Mouse (Mus musculus) ES-E14 (cell line): ENCODE measurements around the gene Mrtfb. TPM values are rescaled to one million over a fixed set of nuclear protein-coding genes. Genes with fewer than 3 reads are reported as not detected.

Experiments
- DNase-seq: peaks from one replicate; pipeline ENCODE4 v3.0.0-alpha.2; 2013; ENCODE audit warnings: low read depth, low spot score
- H3K27ac ChIP-seq: 2 replicates; pipeline ENCODE4 v1.5.1; 2012; ENCODE audit warnings: low read depth, mild to moderate bottlenecking, low read length, moderate library complexity, mixed read lengths; ENCODE audit not compliant: poor library complexity, insufficient read depth, severe bottlenecking
- H3K36me3 ChIP-seq: 2 replicates; pipeline ENCODE4 v1.6.1; 2012; ENCODE audit warnings: mild to moderate bottlenecking, low read length, moderate library complexity, mixed read lengths; ENCODE audit not compliant: control insufficient read depth, poor library complexity, insufficient read depth, severe bottlenecking
- H3K4me1 ChIP-seq, 2 experiments: fragments of 150-350 bp in 1 of 2; sonication (generic) in 1 of 2; 2 replicates each; pipeline ENCODE4 v1.6.1; 2012; ENCODE audit warnings: low read length in 2 of 2, mild to moderate bottlenecking in 1 of 2, mixed read lengths in 1 of 2; ENCODE audit not compliant: control insufficient read depth in 2 of 2, insufficient read depth in 2 of 2, poor library complexity in 1 of 2
- H3K4me3 ChIP-seq, 2 experiments: fragments of 150-350 bp in 1 of 2; sonication (generic) in 1 of 2; 2 replicates each; pipeline ENCODE4 v1.5.1; 2012; ENCODE audit warnings: low read length in 2 of 2, low read depth in 1 of 2, mild to moderate bottlenecking in 1 of 2, mixed read lengths in 1 of 2; ENCODE audit not compliant: insufficient read depth in 1 of 2, poor library complexity in 1 of 2, severe bottlenecking in 1 of 2
- H3K9ac ChIP-seq: 2 replicates; pipeline ENCODE4 v1.6.1; 2012; ENCODE audit warnings: low read depth, mild to moderate bottlenecking, low read length, mixed read lengths; ENCODE audit not compliant: poor library complexity, insufficient read depth, severe bottlenecking
- H3K9me3 ChIP-seq: fragments of 150-350 bp; sonication (generic); 2 replicates; pipeline ENCODE4 v1.6.1; 2012; ENCODE audit warnings: low read depth, mild to moderate bottlenecking, low read length; ENCODE audit not compliant: control insufficient read depth, insufficient read depth
- CHD2 ChIP-seq: IDR thresholded peaks from 2 replicates; pipeline ENCODE4 v1.6.1; 2014; ENCODE audit warnings: mild to moderate bottlenecking, low read depth, low read length, inconsistent platforms
- HCFC1 ChIP-seq: IDR thresholded peaks from 2 replicates; pipeline ENCODE4 v1.6.1; 2012; ENCODE audit warnings: low read length, inconsistent platforms, borderline replicate concordance; ENCODE audit not compliant: insufficient read depth
- MAFK ChIP-seq: IDR thresholded peaks from 2 replicates; pipeline ENCODE4 v1.6.1; 2014; ENCODE audit warnings: mild to moderate bottlenecking, low read depth, low read length, inconsistent platforms; ENCODE audit not compliant: insufficient read depth
- ZC3H11A ChIP-seq: IDR thresholded peaks from 2 replicates; pipeline ENCODE4 v1.6.1; 2012; ENCODE audit warnings: low read depth, mild to moderate bottlenecking, inconsistent platforms, low read length, borderline replicate concordance
- ZNF384 ChIP-seq: IDR thresholded peaks from 2 replicates; pipeline ENCODE4 v1.6.1; 2012; ENCODE audit warnings: low read depth, low read length, inconsistent platforms
- in situ Hi-C, 2 experiments: fragments of 600-800 bp; cut with MboI; formaldehyde crosslinking; loops; one replicate each; pipeline ENCODE4 v1.15.1; 2025; ENCODE audit warnings: low sequenced_read_pairs in 2 of 2, inconsistent platforms in 1 of 2; ENCODE audit not compliant: unreplicated experiment in 2 of 2
- total RNA-seq: library from RNA; depleted of rRNA; stranded (reverse); fragments of 300-350 nt; gene quantifications from 2 replicates; pipeline ENCODE4 v1.2.3, GENCODE M21; 2012

Mrtfb gene
- total RNA-seq, 1 experiment = 9.6 TPM

DNA sequence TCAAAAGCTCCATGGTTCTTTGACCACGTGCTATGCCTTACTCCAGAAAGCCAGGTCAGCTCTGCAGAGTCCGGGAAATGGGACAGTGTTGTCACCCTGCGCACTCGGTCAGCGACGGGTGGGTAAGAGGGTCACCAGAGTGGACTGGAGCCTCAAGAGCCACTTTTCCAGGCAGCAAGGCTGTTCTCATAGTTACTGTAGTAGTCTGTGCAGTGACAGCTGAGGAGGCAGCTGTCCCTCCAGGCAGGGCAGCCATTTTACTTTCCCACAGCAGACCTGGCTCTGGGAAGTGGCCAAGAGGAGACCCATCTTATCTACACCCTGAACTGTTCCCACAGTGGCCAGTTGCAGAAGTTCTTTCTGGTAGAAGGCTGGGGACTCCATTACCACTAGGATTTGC lies 159.2 kb downstream of the Mrtfb start:
- H3K27ac ChIP-seq = no peak overlapping the region
- TF ChIP-seq HCFC1 (no peak), ZC3H11A (no peak), CHD2 (no peak), ZNF384 (no peak), MAFK (no peak)
- H3K9me3 ChIP-seq = no peaks in the 10 kb centered on the region
- DNase-seq = no peak
- in situ Hi-C loops = no loop called here
- peaks cover 2% of the 10 kb centered on the region; the same call in 1 of the 2 replicates for H3K36me3 ChIP-seq
- no peak overlapping the region for H3K4me3 ChIP-seq
- no peak overlapping the region for H3K9ac ChIP-seq
- H3K4me1 ChIP-seq = peaks cover 0 to 2% of the 10 kb centered on the region in 2 experiments; a peak in 1 of 4 replicates

DNA sequence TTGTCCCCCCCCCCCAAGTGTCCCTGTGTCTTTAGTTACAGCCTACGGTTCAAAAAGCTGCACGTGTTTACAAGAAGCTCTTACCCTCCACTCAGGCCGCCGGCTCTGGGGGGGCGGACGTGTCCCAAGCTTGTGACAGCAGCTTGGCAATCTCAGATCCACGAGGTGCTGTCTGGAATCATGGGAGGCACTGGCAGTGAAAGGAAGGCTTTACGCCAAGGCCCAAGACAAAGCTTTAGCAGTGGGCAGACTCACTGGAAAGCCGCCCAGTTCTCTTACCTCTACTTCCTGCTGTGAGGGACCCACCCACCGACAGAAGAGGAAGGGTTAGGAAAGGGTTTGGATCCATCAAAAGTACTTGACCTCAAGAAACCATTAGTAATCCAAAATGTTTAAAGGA lies 160.2 kb downstream of the Mrtfb start:
- no peaks in the 10 kb centered on the region for H3K9me3 ChIP-seq
- in situ Hi-C loops = no loop called here

DNA sequence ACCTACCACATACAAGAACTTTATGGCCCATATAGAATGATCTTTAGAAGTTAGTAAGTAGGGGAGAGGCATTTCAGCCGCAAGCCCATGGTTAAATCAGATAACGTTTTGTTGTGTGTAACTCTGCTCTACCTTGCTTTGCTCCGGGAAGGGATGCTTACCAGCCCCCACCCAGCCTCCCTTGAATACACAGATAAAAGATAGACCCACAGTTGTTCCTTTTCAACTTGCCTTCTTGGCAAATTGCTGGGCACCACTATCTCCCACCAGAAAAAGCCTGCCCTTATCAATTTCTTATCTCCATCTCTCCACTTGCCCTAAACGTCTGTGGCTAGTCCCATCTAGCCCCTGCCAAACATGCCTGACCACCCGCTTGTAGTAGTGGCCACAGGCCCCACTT lies 161.6 kb downstream of the Mrtfb start:
- Histone ChIP-seq H3K27ac (no peak overlapping the region), H3K9ac (no peak overlapping the region), H3K4me3 (no peak overlapping the region), H3K36me3 (peaks cover under 1% of the 10 kb centered on the region; the same call in 1 of the 2 replicates), H3K4me1 (peaks cover 0 to 2% of the 10 kb centered on the region in 2 experiments; a peak in 1 of 4 replicates), H3K9me3 (no peaks in the 10 kb centered on the region)
- DNase-seq = no peak
- in situ Hi-C loops = no loop called here
- TF ChIP-seq ZC3H11A (no peak), HCFC1 (no peak), CHD2 (no peak), ZNF384 (no peak), MAFK (no peak)

More for the DNA sequence above, 160.2 kb downstream of the Mrtfb start:
- no peak overlapping the region for H3K27ac ChIP-seq
- no peak for DNase-seq
- H3K4me1 ChIP-seq = peaks cover 0 to 2% of the 10 kb centered on the region in 2 experiments; a peak in 1 of 4 replicates
- H3K9ac ChIP-seq = peak overlapping the region; percentile 26; the same call in 1 of the 2 replicates
- peaks cover 2% of the 10 kb centered on the region; the same call in 1 of the 2 replicates for H3K36me3 ChIP-seq
- TF ChIP-seq MAFK (no peak), ZC3H11A (no peak), CHD2 (no peak), ZNF384 (no peak), HCFC1 (no peak)
- H3K4me3 ChIP-seq = no peak overlapping the region

DNA sequence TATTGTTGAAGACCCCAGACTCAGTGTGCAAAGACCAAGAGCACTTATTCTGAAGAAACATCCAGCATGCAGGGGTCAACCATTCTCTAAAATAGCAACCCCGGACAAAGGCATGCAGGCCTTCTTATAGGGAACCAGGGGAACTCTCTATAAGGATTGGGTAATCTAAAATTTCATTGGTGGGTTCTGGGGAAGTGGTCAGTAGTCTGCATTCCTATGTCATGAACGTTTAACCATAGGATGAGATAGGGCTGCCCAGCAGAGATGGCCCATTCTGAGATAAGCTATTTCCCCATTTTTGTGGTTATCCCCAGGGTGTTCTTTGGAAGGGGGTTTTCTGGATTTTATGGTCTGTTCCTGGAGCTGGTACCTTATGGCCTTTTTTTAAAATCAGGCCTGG lies 163.5 kb downstream of the Mrtfb start:
- Histone ChIP-seq H3K4me3 (no peak overlapping the region), H3K9me3 (no peaks in the 10 kb centered on the region), H3K9ac (no peak overlapping the region), H3K27ac (no peak overlapping the region), H3K4me1 (peaks cover 0 to 2% of the 10 kb centered on the region in 2 experiments; a peak in 1 of 4 replicates), H3K36me3 (no peaks in the 10 kb centered on the region)
- no peak for DNase-seq
- in situ Hi-C loops = no loop called here
- TF ChIP-seq CHD2 (no peak), MAFK (no peak), ZNF384 (no peak), HCFC1 (no peak), ZC3H11A (no peak)

DNA sequence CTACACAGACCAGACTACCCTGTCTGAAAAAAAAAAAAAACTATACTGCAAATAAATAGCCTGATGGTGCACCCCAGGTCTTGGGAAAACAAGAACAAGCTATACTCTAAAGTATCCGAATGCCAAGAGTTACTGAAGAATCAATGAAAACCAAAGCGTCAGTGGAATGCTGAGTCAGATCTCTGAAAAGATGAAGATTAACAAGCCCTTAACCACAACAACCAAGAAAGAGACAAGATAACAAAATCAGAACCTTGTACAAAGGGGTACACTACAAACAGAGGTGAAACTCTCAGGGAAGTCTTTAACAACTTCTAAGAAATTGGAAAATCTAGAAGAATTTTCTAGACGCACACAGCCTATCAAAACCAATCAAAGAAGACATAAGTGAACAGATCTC lies 166.2 kb downstream of the Mrtfb start:
- no peaks in the 10 kb centered on the region for H3K36me3 ChIP-seq
- no peak overlapping the region for H3K4me3 ChIP-seq
- no peak for DNase-seq
- peaks cover 0 to 4% of the 10 kb centered on the region in 2 experiments; a peak in 1 of 4 replicates for H3K4me1 ChIP-seq
- TF ChIP-seq CHD2 (no peak), ZNF384 (no peak), HCFC1 (no peak), MAFK (no peak), ZC3H11A (no peak)
- H3K27ac ChIP-seq = no peak overlapping the region
- no peak overlapping the region for H3K9ac ChIP-seq
- in situ Hi-C loops = no loop called here
- H3K9me3 ChIP-seq = no peaks in the 10 kb centered on the region
